Mouse (Mus musculus): Measurements from ENCODE around the gene Nop14. TPM values are rescaled to one million over a fixed set of nuclear protein-coding genes. Genes with fewer than 3 reads are reported as not detected.

The Nop14 gene
- polyA plus RNA-seq (2015; fragmentation: Nextera tagmentation; extraction: Ambion mirVana): 22.0 and 23.0 TPM in 2 replicates

GRCm38 (mm10) chr5:34659686-34660590 is at the start of gene Nop14, which contains the start of gene Grk4:
TSS of gene Nop14 (minus strand) at chr5:34660148.
TSS of gene Grk4 (plus strand) at chr5:34660379.
- peak; percentile 100 for ATAC-seq
- Histone ChIP-seq H3K9ac (replicated peaks) (peak within 1 kb of the TSS; percentile 73), H3K9me3 (no peaks in the 10 kb centered on the region), H3K27ac (peak within 1 kb of the TSS; percentile 86), H3K4me1 (replicated peaks) (peaks cover 20% of the 10 kb centered on the region), H3K4me3 (replicated peaks) (peak within 1 kb of the TSS; percentile 72), H3K4me2 (replicated peaks) (peak within 1 kb of the TSS; percentile 78), H3K36me3 (peaks cover 21% of the 10 kb centered on the region), H3K27me3 (no peaks in the 10 kb centered on the region)
- WGBS: under 1% methylated on average over 60 of the region's 60 CpGs

- Histone ChIP-seq H3K9me3 (no peaks in the 10 kb centered on the region), H3K4me1 (replicated peaks) (no peaks in the 10 kb centered on the region), H3K27me3 (no peaks in the 10 kb centered on the region), H3K4me3 (replicated peaks) (no peak overlapping the region), H3K9ac (replicated peaks) (no peak overlapping the region), H3K4me2 (replicated peaks) (no peak overlapping the region), H3K27ac (no peak overlapping the region), H3K36me3 (no peaks in the 10 kb centered on the region)
- 90% methylated on average over 1 of the region's 1 CpGs for WGBS
- no peak for ATAC-seq
Observed at GRCm38 (mm10) chr5:34708436-34708835, 48.5 kb upstream of the Nop14 start.

- Histone ChIP-seq H3K27ac (no peak overlapping the region), H3K4me3 (replicated peaks) (no peak overlapping the region), H3K27me3 (no peaks in the 10 kb centered on the region), H3K36me3 (no peaks in the 10 kb centered on the region), H3K9me3 (no peaks in the 10 kb centered on the region), H3K4me2 (replicated peaks) (no peak overlapping the region), H3K4me1 (replicated peaks) (no peaks in the 10 kb centered on the region), H3K9ac (replicated peaks) (no peak overlapping the region)
- WGBS: 80% methylated on average over 5 of the region's 5 CpGs
- no peak for ATAC-seq
Observed at GRCm38 (mm10) chr5:34695521-34695920, 35.6 kb upstream of the Nop14 start.

- H3K4me3 ChIP-seq (replicated peaks): no peak overlapping the region
- no peaks in the 10 kb centered on the region for H3K4me1 ChIP-seq (replicated peaks)
- H3K36me3 ChIP-seq: no peaks in the 10 kb centered on the region
- H3K27ac ChIP-seq: no peak overlapping the region
- H3K9ac ChIP-seq (replicated peaks): no peak overlapping the region
- no peak for ATAC-seq
- no peak overlapping the region for H3K4me2 ChIP-seq (replicated peaks)
- no peaks in the 10 kb centered on the region for H3K9me3 ChIP-seq
- WGBS: 70% methylated on average over 2 of the region's 2 CpGs
- no peaks in the 10 kb centered on the region for H3K27me3 ChIP-seq
Observed at GRCm38 (mm10) chr5:34692782-34693181, 32.8 kb upstream of the Nop14 start.

GRCm38 (mm10) chr5:34689868-34690267 is 29.9 kb upstream of the Nop14 start:
- no peaks in the 10 kb centered on the region for H3K36me3 ChIP-seq
- 97% methylated on average over 1 of the region's 1 CpGs for whole genome bisulfite sequencing
- H3K4me2 ChIP-seq (replicated peaks): no peak overlapping the region
- no peak overlapping the region for H3K9ac ChIP-seq (replicated peaks)
- H3K9me3 ChIP-seq: no peaks in the 10 kb centered on the region
- H3K27ac ChIP-seq: no peak overlapping the region
- no peak for ATAC-seq
- no peak overlapping the region for H3K4me3 ChIP-seq (replicated peaks)
- no peaks in the 10 kb centered on the region for H3K27me3 ChIP-seq
- no peaks in the 10 kb centered on the region for H3K4me1 ChIP-seq (replicated peaks)

GRCm38 (mm10) chr5:34670280-34670679 is 10.3 kb upstream of the Nop14 start:
- H3K27me3 ChIP-seq: no peaks in the 10 kb centered on the region
- H3K4me2 ChIP-seq (replicated peaks): no peak overlapping the region
- H3K4me3 ChIP-seq (replicated peaks): no peak overlapping the region
- no peak overlapping the region for H3K9ac ChIP-seq (replicated peaks)
- ATAC-seq: no peak
- H3K27ac ChIP-seq: no peak overlapping the region
- no peaks in the 10 kb centered on the region for H3K9me3 ChIP-seq
- WGBS: 77% methylated on average over 4 of the region's 4 CpGs
- 0 out of 2 replicates have a peak, but pooled peaks cover 3% of the 10 kb centered on the region for H3K36me3 ChIP-seq
- no peaks in the 10 kb centered on the region for H3K4me1 ChIP-seq (replicated peaks)

GRCm38 (mm10) chr5:34669493-34669892 is 9.5 kb upstream of the Nop14 start:
- Histone ChIP-seq H3K9ac (replicated peaks) (no peak overlapping the region), H3K4me1 (replicated peaks) (no peaks in the 10 kb centered on the region), H3K4me3 (replicated peaks) (no peak overlapping the region), H3K27ac (no peak overlapping the region), H3K9me3 (no peaks in the 10 kb centered on the region), H3K36me3 (0 out of 2 replicates have a peak, but pooled peaks cover 3% of the 10 kb centered on the region), H3K4me2 (replicated peaks) (no peak overlapping the region), H3K27me3 (no peaks in the 10 kb centered on the region)
- 72% methylated on average over 2 of the region's 2 CpGs for WGBS
- ATAC-seq: no peak

GRCm38 (mm10) chr5:34663231-34663630 is 3.3 kb upstream of the Nop14 start:
- peaks cover 18% of the 10 kb centered on the region for H3K4me1 ChIP-seq (replicated peaks)
- H3K4me3 ChIP-seq (replicated peaks): no peak overlapping the region
- no peak overlapping the region for H3K9ac ChIP-seq (replicated peaks)
- no peaks in the 10 kb centered on the region for H3K36me3 ChIP-seq
- WGBS: 94% methylated on average over 2 of the region's 2 CpGs
- H3K9me3 ChIP-seq: no peaks in the 10 kb centered on the region
- no peaks in the 10 kb centered on the region for H3K27me3 ChIP-seq
- no peak overlapping the region for H3K27ac ChIP-seq
- no peak for ATAC-seq
- H3K4me2 ChIP-seq (replicated peaks): no peak overlapping the region

GRCm38 (mm10) chr5:34661909-34662308 is 2.0 kb upstream of the Nop14 start:
- Histone ChIP-seq H3K36me3 (0 out of 2 replicates have a peak, but pooled peaks cover 4% of the 10 kb centered on the region), H3K27me3 (no peaks in the 10 kb centered on the region), H3K9me3 (no peaks in the 10 kb centered on the region), H3K9ac (replicated peaks) (no peak overlapping the region), H3K4me1 (replicated peaks) (peaks cover 20% of the 10 kb centered on the region), H3K27ac (no peak overlapping the region), H3K4me3 (replicated peaks) (no peak overlapping the region), H3K4me2 (replicated peaks) (no peak overlapping the region)
- ATAC-seq: no peak
- 85% methylated on average over 4 of the region's 4 CpGs for WGBS

- Histone ChIP-seq H3K9me3 (no peaks in the 10 kb centered on the region), H3K36me3 (peaks cover 14% of the 10 kb centered on the region), H3K9ac (replicated peaks) (peak overlapping the region; percentile 73), H3K4me3 (replicated peaks) (peak overlapping the region; percentile 72), H3K27ac (peak overlapping the region; percentile 86), H3K27me3 (no peaks in the 10 kb centered on the region), H3K4me1 (replicated peaks) (peaks cover 20% of the 10 kb centered on the region), H3K4me2 (replicated peaks) (peak overlapping the region; percentile 65)
- under 1% methylated on average over 57 of the region's 57 CpGs for WGBS
- ATAC-seq: no peak
Observed at GRCm38 (mm10) chr5:34660591-34661130, 713 bp upstream of the Nop14 start.

GRCm38 (mm10) chr5:34657556-34657955 is 2.4 kb downstream of the Nop14 start:
- Histone ChIP-seq H3K4me3 (replicated peaks) (no peak overlapping the region), H3K4me2 (replicated peaks) (no peak overlapping the region), H3K36me3 (peaks cover 45% of the 10 kb centered on the region), H3K4me1 (replicated peaks) (peaks cover 20% of the 10 kb centered on the region), H3K9me3 (no peaks in the 10 kb centered on the region), H3K27ac (no peak overlapping the region), H3K9ac (replicated peaks) (no peak overlapping the region), H3K27me3 (no peaks in the 10 kb centered on the region)
- ATAC-seq: no peak
- WGBS: 98% methylated on average over 8 of the region's 8 CpGs

- no peak overlapping the region for H3K9ac ChIP-seq (replicated peaks)
- ATAC-seq: no peak
- H3K4me1 ChIP-seq (replicated peaks): peaks cover 13% of the 10 kb centered on the region
- H3K36me3 ChIP-seq: peaks cover 72% of the 10 kb centered on the region
- H3K4me2 ChIP-seq (replicated peaks): no peak overlapping the region
- H3K27ac ChIP-seq: no peak overlapping the region
- WGBS: 89% methylated on average over 9 of the region's 9 CpGs
- no peaks in the 10 kb centered on the region for H3K27me3 ChIP-seq
- no peaks in the 10 kb centered on the region for H3K9me3 ChIP-seq
- H3K4me3 ChIP-seq (replicated peaks): no peak overlapping the region
Observed at GRCm38 (mm10) chr5:34654881-34655280, 5.1 kb downstream of the Nop14 start.
